Mouse (Mus musculus) layer of hippocampus, postnatal 36 days (tissue): ENCODE results near the gene Syk. TPM values are rescaled to one million over a fixed set of nuclear protein-coding genes. Genes with fewer than 3 reads are reported as not detected.

Source experiments
- total RNA-seq, 2 experiments: library from RNA; stranded (reverse); gene quantifications; 2 replicates each; pipeline ENCODE4 v1.2.3; 2021

Syk gene
- total RNA-seq, 2 experiments from 2014 or later = 2.9 to 3.8 TPM

Other genes starting within 250 kb of the Syk start
- 100 to 1,000 TPM; 143 to 152 TPM for gene Diras2, start 51.9 kb upstream of the Syk start, total RNA-seq